Mouse (Mus musculus) B cell, adult 2 months (primary cell): Measurements from ENCODE around the gene Ggcx.
A peak's percentile ranks its signal among the peaks of the same experiment; 100 is the strongest.
"Not testable (repeated sequence)": the region's sequence is repeated elsewhere in the genome, so short reads cannot be mapped to it uniquely, and the experiment has no call there.

ENCODE experiments used
- DNase-seq, 2 experiments: peaks; one replicate each; pipeline ENCODE4 v3.0.0; 2022

The Ggcx gene

DNA sequence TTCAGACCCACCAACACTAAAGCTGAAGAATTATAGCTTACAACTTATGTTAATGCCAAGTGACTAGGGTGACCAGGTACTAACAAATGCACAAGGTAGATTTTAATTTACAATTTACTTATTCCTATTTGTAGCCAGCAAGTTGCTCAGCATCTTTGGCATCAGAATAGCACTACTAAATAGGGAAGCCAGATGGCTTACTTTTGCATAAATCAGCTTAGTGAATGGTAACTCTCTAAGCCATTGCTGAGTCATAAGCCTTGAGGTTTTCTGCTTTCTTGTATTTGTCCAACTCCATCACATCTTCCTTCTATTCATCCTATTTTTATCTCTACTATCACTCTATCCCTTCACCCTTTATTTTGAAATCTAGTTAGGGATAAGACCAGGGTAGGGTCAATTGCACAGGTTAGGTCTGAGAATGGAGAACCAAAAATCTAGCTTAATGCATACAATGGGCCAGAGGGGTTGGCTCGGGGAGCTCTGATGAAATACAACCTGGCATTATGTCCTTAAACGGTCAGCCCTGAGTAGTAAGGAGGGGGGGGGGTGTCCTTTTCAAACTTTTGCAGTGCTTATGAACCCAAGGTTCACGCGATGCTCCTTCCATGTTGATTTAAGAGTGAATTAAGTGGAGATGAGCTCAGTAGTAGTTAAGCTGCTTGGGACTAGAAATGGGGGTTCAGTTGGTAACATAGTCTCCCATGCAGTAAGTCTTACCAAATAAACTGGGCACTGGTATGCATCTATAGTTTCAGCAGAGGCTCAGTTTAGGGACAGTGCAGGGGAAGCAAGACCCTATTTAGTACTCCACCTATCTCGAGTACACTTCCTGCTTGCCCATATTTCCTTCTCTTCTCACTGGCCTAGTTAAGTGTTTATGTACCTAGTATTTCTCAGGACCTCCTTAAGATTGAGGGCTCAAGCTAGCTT lies 17.1 kb downstream of the Ggcx start:
- DNase-seq: no peak

DNA sequence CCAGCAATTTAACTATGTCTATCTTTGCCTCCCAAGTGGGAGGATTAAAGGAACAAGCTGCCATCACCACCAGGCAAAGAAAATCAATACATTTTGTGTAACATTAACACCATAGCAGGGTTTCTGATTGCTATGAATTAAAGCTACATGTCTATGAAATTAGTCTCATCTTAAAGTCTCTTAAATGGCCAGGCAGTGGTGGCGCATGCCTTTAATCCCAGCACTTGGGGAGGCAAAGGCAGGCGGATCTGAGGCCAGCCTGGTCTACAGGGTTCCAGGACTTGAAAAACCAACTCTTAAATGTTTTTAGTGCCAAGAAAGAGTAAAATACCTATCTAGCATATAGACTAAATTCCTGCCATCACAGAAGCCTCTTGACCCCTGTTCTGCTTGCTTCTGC lies 18.0 kb downstream of the Ggcx start:
- DNase-seq: no peak

DNA sequence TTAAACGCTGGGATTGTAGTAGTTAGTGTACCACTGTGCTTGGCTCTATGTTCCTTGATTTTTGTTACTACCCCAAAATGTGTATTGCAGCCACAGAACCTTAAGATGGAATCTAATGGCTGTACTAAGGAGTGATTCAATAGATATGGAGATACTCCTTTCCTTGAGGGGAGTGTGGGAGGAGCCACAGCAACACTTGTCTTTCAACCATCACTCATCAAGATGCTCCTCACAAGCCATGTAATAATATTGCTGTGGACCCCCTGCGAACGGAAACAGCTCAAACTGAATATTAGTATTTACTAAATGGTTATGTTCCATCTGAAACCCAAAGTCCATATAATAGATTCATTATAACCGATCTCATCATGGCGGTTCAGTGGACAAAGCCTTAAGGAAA lies 24.1 kb downstream of the Ggcx start:
- no peak for DNase-seq

DNA sequence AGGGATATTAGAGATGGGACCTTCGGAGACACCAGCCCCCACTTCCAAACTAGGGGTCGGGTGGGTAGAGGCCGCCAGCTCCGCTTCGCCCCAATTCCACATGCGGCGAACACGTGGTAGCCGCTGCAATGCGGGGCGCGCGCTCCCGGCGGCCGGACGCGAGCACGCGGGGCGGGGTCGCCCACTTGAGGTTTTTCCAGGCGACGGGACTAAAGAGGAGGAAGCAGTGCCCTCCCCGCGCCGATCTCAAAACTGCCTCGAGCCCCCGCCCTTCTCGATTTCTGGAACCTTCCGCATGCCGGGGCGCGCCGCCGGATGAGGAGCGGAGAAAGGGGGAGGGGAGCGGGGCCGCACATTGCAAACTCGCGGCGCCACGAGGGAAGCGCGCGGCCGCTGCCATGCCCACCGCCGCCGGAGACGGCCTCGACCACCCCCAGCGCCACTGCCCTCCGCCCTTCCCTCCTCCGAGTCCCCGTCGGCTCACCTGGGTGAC lies 24.8 kb downstream of the Ggcx start:
- peak; percentile 87 to 89 for DNase-seq

DNA sequence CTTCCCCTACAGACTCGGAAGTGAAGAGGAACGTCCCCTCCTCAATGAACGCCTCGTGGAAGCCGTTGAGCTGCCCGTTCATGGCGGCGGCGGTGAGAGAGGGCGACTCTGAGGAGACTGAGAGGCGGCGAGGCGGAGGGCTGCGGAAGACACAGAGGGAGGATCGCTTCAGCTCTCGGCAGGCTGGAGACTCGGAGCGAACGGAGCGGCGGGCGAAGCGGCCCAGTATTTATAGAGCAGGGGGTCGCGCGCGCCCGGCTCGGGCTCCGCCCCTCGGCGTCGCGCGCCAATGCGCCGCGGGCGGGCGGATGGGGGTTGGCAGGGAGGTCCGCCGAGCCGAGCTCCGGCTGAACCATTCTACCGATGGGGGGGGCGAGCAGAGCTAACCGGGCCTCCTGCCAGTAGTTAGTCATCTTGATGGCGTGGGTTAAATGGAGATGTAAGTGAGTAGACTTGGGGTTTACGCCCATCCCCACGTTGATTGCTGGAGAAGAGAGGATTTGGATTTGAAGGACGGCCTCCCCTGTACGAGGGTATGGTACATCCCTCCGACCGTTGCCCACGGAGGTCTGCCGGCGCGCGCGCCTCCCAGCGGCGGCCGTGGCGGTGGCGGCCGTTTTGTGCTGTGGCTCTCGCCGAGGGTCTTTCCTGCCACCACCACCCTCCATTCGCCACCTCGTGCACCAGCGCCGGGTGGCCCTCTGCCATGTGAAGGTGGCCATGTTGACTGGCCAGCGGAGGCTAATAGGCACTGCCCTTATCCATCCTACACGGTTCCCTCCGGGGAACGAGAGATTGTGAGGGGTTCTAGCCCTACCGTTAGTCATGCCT lies 25.5 kb downstream of the Ggcx start, which contains the start of gene Mat2a:
Mat2a (minus strand) TSS at position 204 of the 831 bp plus-strand sequence.
- DNase-seq: peak; percentile 96 to 98

DNA sequence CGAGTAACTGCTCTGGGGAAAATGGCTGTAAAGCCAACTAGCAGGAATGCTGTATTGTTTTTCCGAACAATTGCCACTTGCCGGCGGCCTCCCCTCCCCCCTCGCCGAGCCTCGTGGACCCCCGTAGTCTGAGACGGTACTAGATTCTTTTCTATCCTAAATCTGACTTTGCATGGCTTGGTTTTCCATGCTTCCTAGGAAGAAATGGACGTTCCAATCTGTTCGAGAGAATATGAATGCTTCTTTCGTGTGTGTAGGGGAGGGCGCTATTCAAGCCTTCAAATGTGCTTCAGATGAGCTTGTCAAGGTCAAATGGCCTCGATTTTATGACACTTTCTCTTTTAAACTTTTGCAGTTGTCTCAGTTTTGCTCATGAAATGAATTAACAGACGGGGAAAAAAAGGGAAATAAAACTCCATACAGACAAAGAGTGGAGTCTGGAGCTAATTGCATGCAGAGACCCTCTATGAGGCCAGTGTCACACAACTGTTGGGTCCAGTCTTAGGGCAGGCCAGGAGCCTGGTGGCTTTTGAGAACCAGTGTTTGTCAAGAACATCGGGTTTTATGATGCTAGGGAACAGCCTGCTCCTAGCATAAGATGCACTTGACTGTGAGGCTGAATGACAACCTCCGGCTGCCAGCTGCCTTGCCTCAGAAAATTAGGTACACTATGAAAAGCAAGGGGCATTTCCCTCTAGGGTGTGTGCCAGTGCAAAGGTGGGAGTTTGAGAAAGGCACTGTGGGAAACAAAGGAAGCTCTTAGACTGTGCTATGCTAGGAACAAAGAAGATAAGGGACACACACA lies 26.3 kb downstream of the Ggcx start:
- DNase-seq: no peak

DNA sequence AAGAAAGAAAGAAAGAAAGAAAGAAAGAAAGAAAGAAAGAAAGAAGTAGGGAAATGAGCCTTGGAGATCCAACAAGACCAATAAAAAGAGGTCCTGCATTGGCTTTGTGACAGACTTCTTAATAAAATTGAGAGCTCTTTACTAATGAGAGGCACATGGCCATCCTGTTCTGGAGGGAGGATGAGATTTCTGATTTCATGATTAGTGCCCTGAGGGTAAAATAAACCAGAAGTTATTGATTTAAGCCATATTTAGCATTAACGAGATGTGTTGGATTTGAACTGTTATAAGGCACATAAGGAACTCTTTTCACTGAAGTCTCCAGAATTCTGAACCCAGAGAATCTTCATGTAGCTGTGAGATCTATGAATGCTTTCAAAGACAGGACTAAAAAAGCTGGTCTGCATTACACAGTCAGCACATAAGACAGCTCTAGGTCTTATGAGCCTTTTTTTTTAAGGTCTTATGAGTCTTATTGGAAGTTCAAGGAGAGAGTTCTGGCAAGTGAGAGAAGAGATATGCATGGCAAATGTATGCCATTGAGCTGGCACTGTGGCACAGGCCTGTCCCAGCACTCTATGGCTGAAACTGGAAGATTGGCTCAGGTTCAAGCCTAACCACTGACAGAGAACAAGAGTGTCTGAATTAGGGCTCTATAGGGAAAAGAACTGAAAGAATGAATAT lies 29.0 kb downstream of the Ggcx start:
- no peak for DNase-seq

DNA sequence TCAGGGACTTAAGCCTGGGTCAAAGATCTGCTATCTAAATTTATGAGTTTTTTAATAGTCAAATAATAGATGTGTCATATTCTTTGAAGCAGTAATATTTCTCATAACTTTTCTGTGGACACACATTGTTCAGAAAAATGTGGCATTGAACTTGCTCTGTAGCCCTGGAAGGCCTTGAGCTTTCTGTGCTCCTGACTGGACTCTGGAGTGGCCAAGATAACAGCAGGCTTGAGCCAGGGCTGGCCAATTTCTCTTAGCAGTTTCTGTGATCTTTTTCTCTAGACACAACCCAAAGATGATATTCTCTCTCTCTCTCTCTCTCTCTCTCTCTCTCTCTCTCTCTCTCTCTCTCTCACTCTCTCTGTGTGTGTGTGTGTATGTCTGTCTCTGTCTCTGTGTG lies 30.9 kb downstream of the Ggcx start:
- no peak for DNase-seq

GRCm38 (mm10) chr6:72447487-72447886 lies 33.4 kb downstream of the Ggcx start:
- DNase-seq: no peak

DNA sequence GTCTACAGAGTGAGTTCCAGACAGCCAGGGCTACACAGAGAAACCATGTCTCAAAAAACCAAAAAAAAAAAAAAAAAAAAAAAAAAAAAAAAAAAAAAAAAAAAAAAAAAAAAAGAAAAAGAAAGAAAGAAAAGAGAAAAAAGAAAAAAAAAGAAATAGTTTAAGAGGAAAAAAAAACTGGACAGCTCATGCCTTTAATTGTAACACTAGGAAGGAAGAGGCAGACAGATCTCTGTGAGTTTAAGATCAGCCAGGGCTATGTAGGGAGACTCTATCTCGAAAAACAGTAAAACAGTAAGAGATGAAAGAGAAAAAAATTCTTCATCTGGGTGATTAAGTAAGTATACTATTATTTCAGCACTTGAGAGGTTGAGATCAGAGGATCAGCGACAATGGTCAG lies 37.7 kb downstream of the Ggcx start:
- DNase-seq: not testable (repeated sequence)

GRCm38 (mm10) chr6:72452329-72452728 lies 38.2 kb downstream of the Ggcx start:
- no peak for DNase-seq

- no peak for DNase-seq
Measured at GRCm38 (mm10) chr6:72453578-72453977, 39.5 kb downstream of the Ggcx start.

GRCm38 (mm10) chr6:72454072-72454746 lies 40.1 kb downstream of the Ggcx start:
- DNase-seq: no peak

GRCm38 (mm10) chr6:72454833-72455373 lies 40.8 kb downstream of the Ggcx start:
- DNase-seq: no peak

DNA sequence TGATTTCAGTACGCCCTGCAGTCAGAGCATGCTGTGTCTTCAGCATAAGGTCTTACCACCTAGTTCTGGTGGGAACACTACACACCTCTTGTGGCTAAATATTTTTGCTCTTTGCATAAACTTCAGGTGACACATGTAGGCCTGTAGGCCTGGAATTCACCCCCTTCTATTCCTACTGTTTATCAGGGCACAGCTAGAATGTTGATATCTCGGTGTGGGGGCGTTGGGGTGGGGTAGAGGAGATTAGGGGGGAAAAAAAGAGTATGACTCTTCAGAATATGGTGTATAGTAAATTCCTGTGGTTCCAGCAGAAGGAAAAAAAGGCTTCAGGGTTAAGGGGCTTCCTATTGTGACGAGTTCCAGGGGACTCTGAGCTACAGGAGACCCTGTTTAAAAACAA lies 42.5 kb downstream of the Ggcx start:
- DNase-seq: no peak

DNA sequence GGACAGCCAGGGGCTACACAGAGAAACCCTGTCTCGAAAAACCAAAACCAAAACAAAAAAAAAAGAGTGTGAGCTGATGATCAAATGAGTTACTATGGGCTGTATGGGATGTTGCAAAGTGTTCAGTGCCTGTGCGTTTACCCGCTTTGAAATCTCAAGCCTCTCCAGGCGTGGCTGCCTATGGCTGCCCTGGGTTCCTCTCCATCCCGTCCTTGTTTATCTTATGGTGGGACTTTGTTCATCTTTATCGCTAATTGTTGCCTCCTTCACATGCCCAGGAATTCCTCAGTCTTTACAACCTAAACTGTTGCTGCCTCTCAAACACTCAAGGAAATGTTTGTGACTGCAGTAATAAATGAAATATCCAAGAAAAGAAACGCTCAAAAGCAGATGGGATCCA lies 44.3 kb downstream of the Ggcx start:
- DNase-seq: no peak

DNA sequence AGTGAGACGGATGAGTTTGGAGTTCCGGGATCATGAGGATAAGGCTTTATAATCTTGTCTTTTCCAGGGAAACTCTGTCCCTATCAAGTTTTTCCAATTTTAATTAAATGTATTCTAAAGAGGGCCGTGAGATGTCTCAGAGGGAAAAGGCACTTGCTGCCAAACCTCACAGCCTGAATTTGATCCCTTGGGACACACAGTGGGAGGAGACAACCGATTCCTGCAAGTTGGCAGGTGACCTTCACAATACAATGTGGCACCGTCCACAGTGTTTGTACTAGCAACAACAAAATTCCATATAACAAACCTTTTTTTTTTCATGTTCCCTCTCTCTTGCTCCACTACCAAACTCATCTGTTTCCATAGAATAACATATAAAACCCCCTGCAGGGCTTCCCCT lies 44.8 kb downstream of the Ggcx start:
- DNase-seq: no peak

- no peak for DNase-seq
Measured at GRCm38 (mm10) chr6:72460036-72460801, 46.1 kb downstream of the Ggcx start.

GRCm38 (mm10) chr6:72462550-72463257 lies 48.6 kb downstream of the Ggcx start:
- DNase-seq: not testable (repeated sequence)
